Mouse (Mus musculus) forebrain, embryonic 14.5 days (tissue): Measurements from ENCODE around the gene Spata5. TPM values are rescaled to one million over a fixed set of nuclear protein-coding genes. Genes with fewer than 3 reads are reported as not detected.

Source experiments
- ATAC-seq: fragments of 200-750 bp; cut with Nextera tagmentation; 2 replicates; pipeline ENCODE4 v1.8.0; 2017; ENCODE audit warnings: mild to moderate bottlenecking, moderate library complexity
- DNase-seq: peaks from one replicate; pipeline ENCODE4 v3.0.0-alpha.2; 2015; ENCODE audit warnings: low spot score
- H3K27ac ChIP-seq: fragments of 300-500 bp; sonication (generic); 2 replicates; pipeline ENCODE4 v1.5.1; 2014; ENCODE audit warnings: low read depth, mild to moderate bottlenecking, control low read depth, low read length, moderate library complexity
- H3K27me3 ChIP-seq: fragments of 300-500 bp; sonication (generic); replicated peaks from 2 replicates; pipeline ENCODE4 v1.6.1; 2014; ENCODE audit warnings: low read length, control low read depth, mixed read lengths; ENCODE audit not compliant: control insufficient read depth, insufficient read depth
- H3K36me3 ChIP-seq: fragments of 300-500 bp; sonication (generic); 2 replicates; pipeline ENCODE4 v1.6.1; 2014; ENCODE audit warnings: low read length, control low read depth; ENCODE audit not compliant: control insufficient read depth, insufficient read depth
- H3K4me1 ChIP-seq: fragments of 300-500 bp; sonication (generic); 2 replicates; pipeline ENCODE4 v1.6.1; 2014; ENCODE audit warnings: antibody characterized with exemption, low read length, control low read depth; ENCODE audit not compliant: control insufficient read depth, insufficient read depth
- H3K4me2 ChIP-seq: fragments of 300-500 bp; sonication (generic); 2 replicates; pipeline ENCODE4 v1.6.1; 2014; ENCODE audit warnings: mild to moderate bottlenecking, control low read depth, low read length
- H3K4me3 ChIP-seq: fragments of 300-500 bp; sonication (generic); 2 replicates; pipeline ENCODE4 v1.5.1; 2014; ENCODE audit warnings: low read depth, low read length, control low read depth
- H3K9ac ChIP-seq: fragments of 300-500 bp; sonication (generic); 2 replicates; pipeline ENCODE4 v1.6.1; 2014; ENCODE audit warnings: mild to moderate bottlenecking, low read length, control low read depth, moderate library complexity
- H3K9me3 ChIP-seq: fragments of 300-500 bp; sonication (generic); replicated peaks from 2 replicates; pipeline ENCODE4 v1.6.1; 2016; ENCODE audit warnings: low read length, control low read depth, mixed read lengths; ENCODE audit not compliant: control insufficient read depth
- WGBS: fragments of 180-500 bp; shearing (Covaris S2); extraction: QIAGEN DNeasy Blood & Tissue Kit; methylation state at CpG from one replicate; pipeline ENCODE4 v1.1.7; 2014; 5-methylcytosine and 5-hydroxymethylcytosine counted together
- polyA plus RNA-seq: library from polyadenylated mRNA; unstranded; fragments of >200 nt; fragmentation: Nextera tagmentation; extraction: Ambion mirVana; gene quantifications from 2 replicates; pipeline ENCODE4 v1.2.1, GENCODE M21; 2014

Spata5 gene
- polyA plus RNA-seq, 1 experiment from 2014 or later = 37.0 TPM

GRCm38 (mm10) chr3:37550594-37550993 is 130.9 kb downstream of the Spata5 start:
- no peak for ATAC-seq
- H3K36me3 ChIP-seq = no peaks in the 10 kb centered on the region
- H3K27ac ChIP-seq = no peak overlapping the region
- no peaks in the 10 kb centered on the region for H3K27me3 ChIP-seq
- WGBS = 52% methylated on average over 1 of the region's 1 CpGs
- no peaks in the 10 kb centered on the region for H3K4me1 ChIP-seq
- no peak overlapping the region for H3K9ac ChIP-seq
- H3K4me2 ChIP-seq = no peak overlapping the region
- H3K4me3 ChIP-seq = no peak overlapping the region
- no peaks in the 10 kb centered on the region for H3K9me3 ChIP-seq
- no peak for DNase-seq

- Histone ChIP-seq H3K9ac (no peak overlapping the region), H3K4me2 (no peak overlapping the region), H3K27ac (no peak overlapping the region), H3K9me3 (no peaks in the 10 kb centered on the region), H3K4me1 (no peaks in the 10 kb centered on the region), H3K36me3 (no peaks in the 10 kb centered on the region), H3K4me3 (no peak overlapping the region), H3K27me3 (no peaks in the 10 kb centered on the region)
- no peak for ATAC-seq
- DNase-seq = no peak
- 69% methylated on average over 1 of the region's 1 CpGs for WGBS
These were observed 131.8 kb downstream of the Spata5 start for GRCm38 (mm10) chr3:37551486-37551885.

GRCm38 (mm10) chr3:37552244-37552643 is 132.5 kb downstream of the Spata5 start:
- no peak for DNase-seq
- Histone ChIP-seq H3K4me2 (no peak overlapping the region), H3K4me3 (no peak overlapping the region), H3K9ac (no peak overlapping the region), H3K36me3 (no peaks in the 10 kb centered on the region), H3K4me1 (no peaks in the 10 kb centered on the region), H3K27ac (no peak overlapping the region), H3K9me3 (no peaks in the 10 kb centered on the region), H3K27me3 (no peaks in the 10 kb centered on the region)
- ATAC-seq = no peak
- 77% methylated on average over 3 of the region's 3 CpGs for WGBS

GRCm38 (mm10) chr3:37553371-37554033 is 133.8 kb downstream of the Spata5 start:
- H3K4me1 ChIP-seq = no peaks in the 10 kb centered on the region
- H3K36me3 ChIP-seq = no peaks in the 10 kb centered on the region
- no peak overlapping the region for H3K27ac ChIP-seq
- no peaks in the 10 kb centered on the region for H3K9me3 ChIP-seq
- no peak for ATAC-seq
- H3K27me3 ChIP-seq = no peaks in the 10 kb centered on the region
- H3K4me2 ChIP-seq = no peak overlapping the region
- 94% methylated on average over 1 of the region's 1 CpGs for WGBS
- DNase-seq = no peak
- H3K4me3 ChIP-seq = no peak overlapping the region
- H3K9ac ChIP-seq = no peak overlapping the region

GRCm38 (mm10) chr3:37556412-37557113 is 136.9 kb downstream of the Spata5 start:
- Histone ChIP-seq H3K4me3 (no peak overlapping the region), H3K36me3 (no peaks in the 10 kb centered on the region), H3K4me1 (no peaks in the 10 kb centered on the region), H3K27ac (0 out of 2 replicates have a peak overlapping the region, but pooled peaks have one; percentile 4), H3K4me2 (no peak overlapping the region), H3K9me3 (no peaks in the 10 kb centered on the region), H3K27me3 (no peaks in the 10 kb centered on the region), H3K9ac (no peak overlapping the region)
- 80% methylated on average over 7 of the region's 7 CpGs for WGBS
- ATAC-seq (no peak), DNase-seq (no peak)

GRCm38 (mm10) chr3:37557741-37558479 is 138.2 kb downstream of the Spata5 start:
- DNase-seq (no peak), ATAC-seq (no peak)
- H3K4me3 ChIP-seq = no peak overlapping the region
- no peaks in the 10 kb centered on the region for H3K9me3 ChIP-seq
- H3K27ac ChIP-seq = no peak overlapping the region
- H3K36me3 ChIP-seq = no peaks in the 10 kb centered on the region
- H3K4me1 ChIP-seq = no peaks in the 10 kb centered on the region
- WGBS = 86% methylated on average over 4 of the region's 4 CpGs
- H3K27me3 ChIP-seq = no peaks in the 10 kb centered on the region
- H3K9ac ChIP-seq = no peak overlapping the region
- no peak overlapping the region for H3K4me2 ChIP-seq

GRCm38 (mm10) chr3:37559339-37559738 is 139.6 kb downstream of the Spata5 start:
- H3K27me3 ChIP-seq = no peaks in the 10 kb centered on the region
- ATAC-seq = no peak
- no peak overlapping the region for H3K4me2 ChIP-seq
- no peaks in the 10 kb centered on the region for H3K9me3 ChIP-seq
- H3K4me1 ChIP-seq = no peaks in the 10 kb centered on the region
- H3K4me3 ChIP-seq = no peak overlapping the region
- DNase-seq = no peak
- H3K9ac ChIP-seq = no peak overlapping the region
- WGBS = 70% methylated on average over 2 of the region's 2 CpGs
- H3K27ac ChIP-seq = no peak overlapping the region
- no peaks in the 10 kb centered on the region for H3K36me3 ChIP-seq

- Histone ChIP-seq H3K4me3 (no peak overlapping the region), H3K4me2 (no peak overlapping the region), H3K9ac (no peak overlapping the region), H3K9me3 (no peaks in the 10 kb centered on the region), H3K4me1 (no peaks in the 10 kb centered on the region), H3K27ac (no peak overlapping the region), H3K27me3 (no peaks in the 10 kb centered on the region), H3K36me3 (no peaks in the 10 kb centered on the region)
- 94% methylated on average over 3 of the region's 3 CpGs for WGBS
- no peak for DNase-seq
- ATAC-seq = no peak
These were observed 141.8 kb downstream of the Spata5 start for GRCm38 (mm10) chr3:37561466-37561865.

- no peak for DNase-seq
- no peak overlapping the region for H3K27ac ChIP-seq
- no peak overlapping the region for H3K4me2 ChIP-seq
- no peaks in the 10 kb centered on the region for H3K27me3 ChIP-seq
- H3K4me1 ChIP-seq = peaks cover 19% of the 10 kb centered on the region
- no peaks in the 10 kb centered on the region for H3K36me3 ChIP-seq
- WGBS = 96% methylated on average over 6 of the region's 6 CpGs
- no peak overlapping the region for H3K4me3 ChIP-seq
- ATAC-seq = no peak
- H3K9ac ChIP-seq = no peak overlapping the region
- no peaks in the 10 kb centered on the region for H3K9me3 ChIP-seq
These were observed 146.4 kb downstream of the Spata5 start for GRCm38 (mm10) chr3:37566097-37566496.
